8 mouse cellular contexts compared by ENCODE assay signal in genomic region chr2:32095351-32096121, GRCm38 (mm10). TPM values are rescaled to one million over a fixed set of nuclear protein-coding genes. Genes with fewer than 3 reads are reported as not detected.
DNase-seq lines count a peak whose midpoint lies in the region; ATAC-seq and TF ChIP-seq lines count a peak whose summit lies in the region.

Gene Plpp7 (plus strand): TSS chr2:32095528.

- peaks cover 10% of the 10 kb centered on the region; the same call in 1 of the 2 replicates for H3K36me3 ChIP-seq in hindbrain, embryonic 14.5 days (replicated peaks; ENCODE audit: control insufficient read depth, insufficient read depth)
- no peaks in the 10 kb centered on the region for H3K36me3 ChIP-seq in lung, postnatal 0 days (ENCODE audit: insufficient read depth, low read length)

- H3K4me2 ChIP-seq in hindbrain, embryonic 14.5 days (replicated peaks), result peak within 1 kb of the TSS; percentile 85
- peak within 1 kb of the TSS; percentile 36 for H3K4me2 ChIP-seq in lung, postnatal 0 days (replicated peaks; ENCODE audit: low read depth, low read length)

- peak within 1 kb of the TSS; percentile 88 for H3K4me3 ChIP-seq in gastrocnemius, adult 2 months
- H3K4me3 ChIP-seq in hindbrain, embryonic 14.5 days (replicated peaks; ENCODE audit: low read length), result peak within 1 kb of the TSS; percentile 47
- H3K4me3 ChIP-seq in lung, postnatal 0 days (ENCODE audit: low read depth, low read length), result peak within 1 kb of the TSS; percentile 28; the same call in 1 of the 2 replicates

- peak; percentile 94 for ATAC-seq in hindbrain, embryonic 14.5 days (ENCODE audit: low FRiP score)
- peak; percentile 73 for ATAC-seq in lung, postnatal 0 days

- H3K4me1 ChIP-seq in hindbrain, embryonic 14.5 days (replicated peaks; ENCODE audit: control insufficient read depth, insufficient read depth, low read length), result peaks cover 22% of the 10 kb centered on the region
- no peaks in the 10 kb centered on the region for H3K4me1 ChIP-seq in lung, postnatal 0 days (ENCODE audit: insufficient read depth, low read depth, low read length)

- peak within 1 kb of the TSS; percentile 99 for H3K27ac ChIP-seq in gastrocnemius, adult 2 months
- peak within 1 kb of the TSS; percentile 71 for H3K27ac ChIP-seq in hindbrain, embryonic 14.5 days
- no peak within 1 kb of the TSS for H3K27ac ChIP-seq in lung, postnatal 0 days (ENCODE audit: low read length)

- no peaks in the 10 kb centered on the region for H3K27me3 ChIP-seq in hindbrain, embryonic 14.5 days (ENCODE audit: control insufficient read depth, insufficient read depth, low read length)
- H3K27me3 ChIP-seq in lung, postnatal 0 days (replicated peaks; ENCODE audit: insufficient read depth, low read length), result no peaks in the 10 kb centered on the region

- H3K9me3 ChIP-seq in hindbrain, embryonic 14.5 days (ENCODE audit: control insufficient read depth, low read length), result peaks cover 2% of the 10 kb centered on the region; the same call in 1 of the 2 replicates
- no peaks in the 10 kb centered on the region for H3K9me3 ChIP-seq in lung, postnatal 0 days (ENCODE audit: low read length)

- 20% methylated on average over 22 of the region's 22 CpGs for WGBS in hindbrain, embryonic 14.5 days
- 48% methylated on average over 22 of the region's 22 CpGs for WGBS in lung, postnatal 0 days

- intact Hi-C loops in gastrocnemius, adult 2 months (cut with DNase I), result loop anchor here (2.0 kb wide), 1 partner anchor 35 kb away; no protein-coding TSS in a partner anchor

- peak; percentile 78 to 91 for DNase-seq in adrenal gland, adult (ENCODE audit: inconsistent age in 2 of 2, low spot score in 1 of 2)
- DNase-seq in cerebellum, postnatal 4 days (ENCODE audit: low spot score in 2 of 2), result peak; percentile 56 to 78
- peak; percentile 93 for DNase-seq in gastrocnemius, adult 2 months
- DNase-seq in hindbrain, embryonic 14.5 days (ENCODE audit: low spot score), result peak; percentile 82
- DNase-seq in layer of hippocampus, postnatal 36 days, result peak; percentile 83 to 85
- peak; percentile 57 for DNase-seq in lung, postnatal 0 days (ENCODE audit: low spot score)
- peak; percentile 66 for DNase-seq in retina, adult 2 months (ENCODE audit: low read depth, low spot score)
- DNase-seq in spleen, adult 18-20 months, result no peak

- TF ChIP-seq CTCF in gastrocnemius, adult 2 months (IDR thresholded peaks at IDR 0.05), result no peak
- no peak for TF ChIP-seq CTCF in lung, postnatal 0 days (IDR thresholded peaks at IDR 0.05)

- no peak for TF ChIP-seq EP300 in lung, postnatal 0 days (IDR thresholded peaks at IDR 0.05)

- H3K9ac ChIP-seq in hindbrain, embryonic 14.5 days, result peak within 1 kb of the TSS; percentile 80
- 0 out of 2 replicates have a peak within 1 kb of the TSS, but pooled peaks have one; percentile 26 for H3K9ac ChIP-seq in lung, postnatal 0 days (replicated peaks; ENCODE audit: low read depth)

RNA-seq across cellular contexts. Expression of gene Plpp7, which starts in this region (rescaled TPM):
- total RNA-seq in gastrocnemius, adult 2 months (2021), result 100 to 1,000 TPM; 109 to 120 TPM
- 22.4 and 27.5 TPM in 2 replicates for polyA plus RNA-seq in hindbrain, embryonic 14.5 days (2014; fragmentation: Nextera tagmentation; extraction: Ambion mirVana)
- total RNA-seq in layer of hippocampus, postnatal 36 days (2021), result 10 to 100 TPM; 23.2 to 24.9 TPM
- polyA plus RNA-seq in lung, postnatal 0 days (2015; fragmentation: Nextera tagmentation; extraction: Ambion mirVana), result 2.4 and 2.5 TPM in 2 replicates

Comparison
In these comparisons a context has a peak if more than half of its experiments do, and no peak if none do; other contexts are left out.
1. RNA of gene Plpp7 (total RNA-seq): 109 to 120 TPM in gastrocnemius, adult 2 months; 23.2 to 24.9 TPM in layer of hippocampus, postnatal 36 days; every median in the first group is over 4 times any median in the second.
2. DNase-seq: peak in adrenal gland, adult (2 of 2), cerebellum, postnatal 4 days (2 of 2), gastrocnemius, adult 2 months (single experiment), hindbrain, embryonic 14.5 days (single experiment), layer of hippocampus, postnatal 36 days (2 of 2), lung, postnatal 0 days (single experiment) and retina, adult 2 months (single experiment); none in spleen, adult 18-20 months (0 of 2).
3. H3K4me3 ChIP-seq: peak in every context shown above with its lines; median percentile 88 in gastrocnemius, adult 2 months; 47 in hindbrain, embryonic 14.5 days; 28 in lung, postnatal 0 days.